Mouse (Mus musculus) limb, embryonic 14.5 days (tissue): ENCODE measurements around the gene Ptprc. TPM values are rescaled to one million over a fixed set of nuclear protein-coding genes. Genes with fewer than 3 reads are reported as not detected.

Source experiments
- ATAC-seq: fragments of 200-750 bp; cut with Nextera tagmentation; 2 replicates; pipeline ENCODE4 v1.8.0; 2017; ENCODE audit warnings: low read depth, moderate number of reproducible peaks, moderate TSS enrichment; ENCODE audit not compliant: low FRiP score
- DNase-seq: peaks from one replicate; pipeline ENCODE4 v3.0.0-alpha.2; 2015; ENCODE audit warnings: low spot score
- H3K27ac ChIP-seq: fragments of 300-500 bp; sonication (generic); replicated peaks from 2 replicates; pipeline ENCODE4 v1.5.1; 2014; ENCODE audit warnings: low read depth, mild to moderate bottlenecking, low read length, moderate library complexity, mixed read lengths
- H3K27me3 ChIP-seq: fragments of 300-500 bp; sonication (generic); 2 replicates; pipeline ENCODE4 v1.6.1; 2014; ENCODE audit warnings: low read length, mixed read lengths; ENCODE audit not compliant: control insufficient read depth, insufficient read depth
- H3K36me3 ChIP-seq: fragments of 300-500 bp; sonication (generic); 2 replicates; pipeline ENCODE4 v1.6.1; 2014; ENCODE audit warnings: mild to moderate bottlenecking, low read length, moderate library complexity, mixed read lengths; ENCODE audit not compliant: control insufficient read depth, insufficient read depth
- H3K4me1 ChIP-seq: fragments of 300-500 bp; sonication (generic); 2 replicates; pipeline ENCODE4 v1.6.1; 2014; ENCODE audit warnings: antibody characterized with exemption, low read length, mixed read lengths; ENCODE audit not compliant: control insufficient read depth, insufficient read depth
- H3K4me2 ChIP-seq: fragments of 300-500 bp; sonication (generic); replicated peaks from 2 replicates; pipeline ENCODE4 v1.6.1; 2014; ENCODE audit warnings: low read depth, mild to moderate bottlenecking, low read length, moderate library complexity; ENCODE audit not compliant: severe bottlenecking
- H3K4me3 ChIP-seq: fragments of 300-500 bp; sonication (generic); replicated peaks from 2 replicates; pipeline ENCODE4 v1.5.1; 2014; ENCODE audit warnings: low read length
- H3K9ac ChIP-seq: fragments of 300-500 bp; sonication (generic); 2 replicates; pipeline ENCODE4 v1.6.1; 2014; ENCODE audit warnings: mild to moderate bottlenecking, low read depth, low read length, moderate library complexity; ENCODE audit not compliant: severe bottlenecking
- H3K9me3 ChIP-seq: fragments of 300-500 bp; sonication (generic); 2 replicates; pipeline ENCODE4 v1.6.1; 2016; ENCODE audit warnings: low read length; ENCODE audit not compliant: control insufficient read depth
- POLR2A ChIP-seq: fragments of 200-500 bp; IDR thresholded peaks from 2 replicates; pipeline ENCODE4 v1.8.0; 2012; ENCODE audit warnings: inconsistent platforms, mild to moderate bottlenecking, moderate library complexity, borderline replicate concordance; ENCODE audit not compliant: insufficient read depth, insufficient read length; ENCODE audit errors: extremely low read depth
- WGBS: fragments of 180-500 bp; shearing (Covaris S2); extraction: QIAGEN DNeasy Blood & Tissue Kit; methylation state at CpG from one replicate; pipeline ENCODE4 v1.1.7; 2014; 5-methylcytosine and 5-hydroxymethylcytosine counted together
- polyA plus RNA-seq, 2 experiments: library from polyadenylated mRNA; depleted of rRNA in 1 of 2; stranded (reverse) in 1 of 2; unstranded in 1 of 2; fragments of >200 nt; fragmentation: Nextera tagmentation in 1 of 2; extraction: Ambion mirVana in 1 of 2; gene quantifications; 2 replicates each; pipeline versions ENCODE4 v1.2.1 to v1.2.3; 2012 to 2014

The Ptprc gene
- polyA plus RNA-seq, 2 experiments = 3.2 to 4.5 TPM

GRCm38 (mm10) chr1:138093219-138093618 is 82.3 kb downstream of the Ptprc start:
- no peak for TF ChIP-seq POLR2A

GRCm38 (mm10) chr1:138085810-138086209 is 89.7 kb downstream of the Ptprc start:
- H3K9me3 ChIP-seq = no peaks in the 10 kb centered on the region
- DNase-seq (peak; percentile 68), ATAC-seq (no peak; the same call in 1 of the 2 replicates)
- no peak overlapping the region for H3K27ac ChIP-seq
- 3% methylated on average over 1 of the region's 1 CpGs for WGBS
- H3K36me3 ChIP-seq = no peaks in the 10 kb centered on the region
- no peaks in the 10 kb centered on the region for H3K27me3 ChIP-seq
- H3K9ac ChIP-seq = no peak overlapping the region
- H3K4me2 ChIP-seq = no peak overlapping the region
- H3K4me3 ChIP-seq = no peak overlapping the region
- 0 out of 2 replicates have a peak, but pooled peaks cover 3% of the 10 kb centered on the region for H3K4me1 ChIP-seq
- no peak for TF ChIP-seq POLR2A

More at GRCm38 (mm10) chr1:138093219-138093618, 82.3 kb downstream of the Ptprc start:
- Histone ChIP-seq H3K27ac (no peak overlapping the region), H3K36me3 (no peaks in the 10 kb centered on the region), H3K9ac (no peak overlapping the region), H3K9me3 (no peaks in the 10 kb centered on the region), H3K4me1 (no peaks in the 10 kb centered on the region), H3K27me3 (no peaks in the 10 kb centered on the region), H3K4me3 (no peak overlapping the region), H3K4me2 (no peak overlapping the region)
- 59% methylated on average over 1 of the region's 1 CpGs for WGBS
- DNase-seq = no peak
- ATAC-seq = no peak

- TF ChIP-seq POLR2A = no peak
- Histone ChIP-seq H3K4me2 (no peak overlapping the region), H3K27ac (no peak overlapping the region), H3K4me1 (0 out of 2 replicates have a peak, but pooled peaks cover 3% of the 10 kb centered on the region), H3K9ac (no peak overlapping the region), H3K4me3 (no peak overlapping the region), H3K9me3 (no peaks in the 10 kb centered on the region), H3K27me3 (no peaks in the 10 kb centered on the region), H3K36me3 (no peaks in the 10 kb centered on the region)
- DNase-seq = no peak
- no peak for ATAC-seq
These were observed 91.8 kb downstream of the Ptprc start for GRCm38 (mm10) chr1:138083707-138084106.

- Histone ChIP-seq H3K36me3 (no peaks in the 10 kb centered on the region), H3K9me3 (no peaks in the 10 kb centered on the region), H3K4me1 (0 out of 2 replicates have a peak, but pooled peaks cover 3% of the 10 kb centered on the region), H3K27ac (no peak overlapping the region), H3K4me3 (no peak overlapping the region), H3K9ac (no peak overlapping the region), H3K4me2 (no peak overlapping the region), H3K27me3 (no peaks in the 10 kb centered on the region)
- DNase-seq = no peak
- TF ChIP-seq POLR2A = no peak
- WGBS = 94% methylated on average over 1 of the region's 1 CpGs
- ATAC-seq = no peak
These were observed 95.2 kb downstream of the Ptprc start for GRCm38 (mm10) chr1:138080308-138080707.

- H3K9ac ChIP-seq = no peak overlapping the region
- H3K36me3 ChIP-seq = no peaks in the 10 kb centered on the region
- H3K9me3 ChIP-seq = no peaks in the 10 kb centered on the region
- ATAC-seq (peak; percentile 73; the same call in 1 of the 2 replicates), DNase-seq (peak; percentile 93)
- H3K4me2 ChIP-seq = no peak overlapping the region
- no peaks in the 10 kb centered on the region for H3K27me3 ChIP-seq
- no peak for TF ChIP-seq POLR2A
- peaks cover 19% of the 10 kb centered on the region; the same call in 1 of the 2 replicates for H3K4me1 ChIP-seq
- H3K4me3 ChIP-seq = no peak overlapping the region
- H3K27ac ChIP-seq = no peak overlapping the region
- WGBS = 37% methylated on average over 10 of the region's 10 CpGs
These were observed 131.1 kb downstream of the Ptprc start for GRCm38 (mm10) chr1:138044196-138044945.
